In genomic region chr11:78087756-78088281, GRCm38 (mm10) we compare ENCODE assay signal across 22 mouse cellular contexts. TPM values are rescaled to one million over a fixed set of nuclear protein-coding genes. Genes with fewer than 3 reads are reported as not detected.
DNase-seq lines count a peak whose midpoint lies in the region; ATAC-seq and TF ChIP-seq lines count a peak whose summit lies in the region.
"Had no signal": no experiment of that assay in that cellular context is flagged by ENCODE, and none has a peak within 500 bp of the region (broad histone marks: within the 10 kb centered on the region; RNA-seq: fewer than 3 reads in every experiment).

No protein-coding gene starts in this region.

- no peaks in the 10 kb centered on the region for H3K27me3 ChIP-seq in heart, embryonic 13.5 days (replicated peaks)
- H3K27me3 ChIP-seq in heart, postnatal 0 days (ENCODE audit: control insufficient read depth, insufficient read depth, low read length) = no peaks in the 10 kb centered on the region
- H3K27me3 ChIP-seq in CH12.LX (replicated peaks) = no peaks in the 10 kb centered on the region
- H3K27me3 ChIP-seq in liver, embryonic 14.5 days (ENCODE audit: control insufficient read depth, insufficient read depth, low read length) = no peaks in the 10 kb centered on the region
- H3K27me3 ChIP-seq: embryonic facial prominence, embryonic 15.5 days; intestine, embryonic 15.5 days had no signal

- no peaks in the 10 kb centered on the region; the same call in 1 of the 2 replicates for H3K4me1 ChIP-seq in heart, embryonic 13.5 days
- no peaks in the 10 kb centered on the region for H3K4me1 ChIP-seq in heart, postnatal 0 days (ENCODE audit: control insufficient read depth, insufficient read depth)
- H3K4me1 ChIP-seq in CH12.LX (ENCODE audit: control insufficient read depth in 1 of 2, insufficient read depth in 2 of 2) = peaks cover 3 to 16% of the 10 kb centered on the region in 2 experiments; a peak in 3 of 4 replicates
- no peaks in the 10 kb centered on the region for H3K4me1 ChIP-seq in liver, embryonic 14.5 days (replicated peaks; ENCODE audit: control insufficient read depth in 2 of 2, insufficient read depth in 2 of 2, low read length in 1 of 2)
- H3K4me1 ChIP-seq: embryonic facial prominence, embryonic 15.5 days; forebrain, embryonic 10.5 days; hindbrain, embryonic 10.5 days; intestine, embryonic 15.5 days had no signal

- 70% methylated on average over 5 of the region's 5 CpGs for WGBS in heart, embryonic 13.5 days
- 60% methylated on average over 5 of the region's 5 CpGs for WGBS in heart, postnatal 0 days
- 60% methylated on average over 5 of the region's 5 CpGs for WGBS in liver, embryonic 14.5 days (ENCODE audit: insufficient replicate concordance)

- intact Hi-C loops in heart, postnatal 14 days (cut with DNase I) = no loop called here
- intact Hi-C loops in gastrocnemius, adult 2 months (cut with DNase I) = no loop called here

- H3K79me2 ChIP-seq in CH12.LX (replicated peaks; ENCODE audit: control insufficient read depth, extremely low read depth, insufficient read depth, poor library complexity, severe bottlenecking) = no peaks in the 10 kb centered on the region

- no peaks in the 10 kb centered on the region for H3K36me3 ChIP-seq in heart, embryonic 13.5 days
- no peaks in the 10 kb centered on the region for H3K36me3 ChIP-seq in heart, postnatal 0 days (replicated peaks; ENCODE audit: control insufficient read depth, insufficient read depth, low read length)
- peaks cover 0 to 12% of the 10 kb centered on the region in 2 experiments for H3K36me3 ChIP-seq in CH12.LX (replicated peaks in 1 of 2; ENCODE audit: control insufficient read depth in 1 of 2, insufficient read depth in 1 of 2, low read length in 1 of 2)
- no peaks in the 10 kb centered on the region for H3K36me3 ChIP-seq in liver, embryonic 14.5 days (replicated peaks; ENCODE audit: control insufficient read depth, insufficient read depth, low read depth)
- H3K36me3 ChIP-seq: embryonic facial prominence, embryonic 15.5 days; forebrain, embryonic 10.5 days; hindbrain, embryonic 10.5 days; intestine, embryonic 15.5 days had no signal

- H3K9me3 ChIP-seq in heart, embryonic 13.5 days = no peaks in the 10 kb centered on the region
- H3K9me3 ChIP-seq in heart, postnatal 0 days (replicated peaks; ENCODE audit: control insufficient read depth, low read length) = no peaks in the 10 kb centered on the region
- no peaks in the 10 kb centered on the region for H3K9me3 ChIP-seq in CH12.LX (replicated peaks; ENCODE audit: low read length)
- no peaks in the 10 kb centered on the region for H3K9me3 ChIP-seq in liver, embryonic 14.5 days (ENCODE audit: control insufficient read depth, low read length)
- H3K9me3 ChIP-seq: embryonic facial prominence, embryonic 15.5 days; forebrain, embryonic 10.5 days; hindbrain, embryonic 10.5 days; intestine, embryonic 15.5 days had no signal

- TF ChIP-seq RAD21 in CH12.LX (IDR thresholded peaks at IDR 0.05; ENCODE audit: low read depth, low read length) = no peak

- peak overlapping the region; percentile 24; the same call in 1 of the 2 replicates for H3K27ac ChIP-seq in heart, embryonic 13.5 days (replicated peaks)
- H3K27ac ChIP-seq in heart, postnatal 0 days (ENCODE audit: low read depth) = peak overlapping the region; percentile 47; the same call in 1 of the 2 replicates
- no peak overlapping the region for H3K27ac ChIP-seq in CH12.LX (ENCODE audit: insufficient read depth, low read depth)
- H3K27ac ChIP-seq in liver, embryonic 14.5 days = no peak overlapping the region
- H3K27ac ChIP-seq in gastrocnemius, adult 2 months = no peak overlapping the region
- H3K27ac ChIP-seq: embryonic facial prominence, embryonic 15.5 days; forebrain, embryonic 10.5 days; hindbrain, embryonic 10.5 days; hindbrain, embryonic 14.5 days; intestine, embryonic 15.5 days had no signal

- TF ChIP-seq EP300 in heart, postnatal 0 days (IDR thresholded peaks at IDR 0.05; ENCODE audit: low read depth) = no peak
- TF ChIP-seq EP300 in CH12.LX (IDR thresholded peaks at IDR 0.05; ENCODE audit: low read length) = no peak
- TF ChIP-seq EP300 in liver, embryonic 14.5 days (IDR thresholded peaks at IDR 0.05; ENCODE audit: low read depth) = no peak

- no peak for TF ChIP-seq CTCF in heart, postnatal 0 days (IDR thresholded peaks at IDR 0.05; ENCODE audit: low read depth)
- no peak for TF ChIP-seq CTCF in CH12.LX (conservative IDR thresholded peaks at IDR 0.05 in 1 of 2, IDR thresholded peaks at IDR 0.05 in 1 of 2; ENCODE audit: low read depth in 2 of 2, low read length in 2 of 2)
- TF ChIP-seq CTCF in liver, embryonic 14.5 days (IDR thresholded peaks at IDR 0.05; ENCODE audit: low read depth) = no peak
- TF ChIP-seq CTCF in gastrocnemius, adult 2 months (IDR thresholded peaks at IDR 0.05) = no peak

- ATAC-seq in heart, embryonic 13.5 days (ENCODE audit: extremely low read depth, insufficient number of reproducible peaks, low FRiP score, low TSS enrichment) = no peak
- ATAC-seq in heart, postnatal 0 days (ENCODE audit: insufficient read depth, low read depth) = no peak; the same call in 1 of the 2 replicates
- peak; percentile 47; the same call in 1 of the 2 replicates for ATAC-seq in liver, embryonic 14.5 days (ENCODE audit: insufficient read depth)
- ATAC-seq: forebrain, embryonic 14.5 days; intestine, embryonic 15.5 days had no signal

- in situ Hi-C loops in CH12.LX (cut with MboI; ENCODE audit: low pct_ligation_motif_present, low pct_unique_long_range_greater_than_20kb, low sequenced_read_pairs) = no loop called here

- no peak overlapping the region for H3K9ac ChIP-seq in heart, embryonic 13.5 days
- no peak overlapping the region for H3K9ac ChIP-seq in heart, postnatal 0 days (replicated peaks; ENCODE audit: low read depth, low read length)
- H3K9ac ChIP-seq in CH12.LX (ENCODE audit: insufficient read depth, low read depth) = no peak overlapping the region
- H3K9ac ChIP-seq in liver, embryonic 14.5 days (replicated peaks) = no peak overlapping the region
- H3K9ac ChIP-seq: embryonic facial prominence, embryonic 15.5 days; hindbrain, embryonic 14.5 days; intestine, embryonic 15.5 days had no signal

- no peak for TF ChIP-seq POLR2A in CH12.LX (IDR thresholded peaks at IDR 0.05; ENCODE audit: low read depth, low read length)

- no peak for DNase-seq in heart, postnatal 14 days
- DNase-seq in heart, postnatal 0 days (ENCODE audit: low spot score) = no peak
- DNase-seq in heart, postnatal 4 days = no peak
- DNase-seq in CH12.LX (ENCODE audit: extremely low read depth) = no peak
- no peak for DNase-seq in liver, embryonic 14.5 days (ENCODE audit: low read depth in 3 of 3, low spot score in 3 of 3)
- no peak for DNase-seq in frontal cortex, adult 2 months (ENCODE audit: extremely low spot score in 1 of 2, low spot score in 1 of 2)
- DNase-seq in gastrocnemius, adult 2 months = no peak
- DNase-seq: adrenal gland, postnatal 10 days; cerebellum, adult 11 months; cerebellum, adult 8-10 months; cerebellum, postnatal 14 days; embryo, embryonic 11 days; gastrocnemius, postnatal 25 days; kidney, adult 18-20 months had no signal

- dilution Hi-C loops in CH12.LX (cut with MboI; ENCODE audit: extremely low pct_ligation_motif_present, extremely low pct_unique_long_range_greater_than_20kb, low sequenced_read_pairs) = no loop called here

- no peak overlapping the region for H3K4me3 ChIP-seq in heart, embryonic 13.5 days
- no peak overlapping the region for H3K4me3 ChIP-seq in heart, postnatal 0 days (ENCODE audit: low read depth, low read length)
- peak overlapping the region in 2 of 3 experiments; percentile 41 to 46 for H3K4me3 ChIP-seq in CH12.LX (replicated peaks in 1 of 3; ENCODE audit: low read depth in 2 of 3, low read length in 2 of 3, poor library complexity in 1 of 3)
- H3K4me3 ChIP-seq in liver, embryonic 14.5 days (ENCODE audit: insufficient read depth in 1 of 2, low read depth in 2 of 2, low read length in 2 of 2) = no peak overlapping the region
- H3K4me3 ChIP-seq in gastrocnemius, adult 2 months = no peak overlapping the region
- H3K4me3 ChIP-seq: embryonic facial prominence, embryonic 15.5 days; erythroblast, embryonic 14.5 days; forebrain, embryonic 10.5 days; hindbrain, embryonic 10.5 days; intestine, embryonic 15.5 days had no signal

- no peak overlapping the region for H3K4me2 ChIP-seq in heart, embryonic 13.5 days
- no peak overlapping the region for H3K4me2 ChIP-seq in heart, postnatal 0 days (ENCODE audit: low read depth, low read length)
- no peak overlapping the region for H3K4me2 ChIP-seq in CH12.LX (ENCODE audit: insufficient read depth, low read depth, poor library complexity, severe bottlenecking)
- no peak overlapping the region for H3K4me2 ChIP-seq in liver, embryonic 14.5 days (ENCODE audit: low read depth)
- H3K4me2 ChIP-seq: embryonic facial prominence, embryonic 15.5 days; hindbrain, embryonic 14.5 days; intestine, embryonic 15.5 days had no signal

RNA-seq across cellular contexts. Expression of gene Fam222b, which starts 6.6 kb away (rescaled TPM):
- polyA plus RNA-seq in heart, embryonic 13.5 days (2015; fragmentation: Nextera tagmentation; extraction: Ambion mirVana) = 16.5 and 17.7 TPM in 2 replicates
- 10 to 100 TPM; 14.4 to 14.6 TPM for total RNA-seq in heart, postnatal 14 days (2021)
- total RNA-seq in heart, postnatal 0 days (2014; rRNA removed; ENCODE audit: low replicate concordance) = 10.8 and 24.6 TPM in 2 replicates
- polyA plus RNA-seq in heart, postnatal 0 days (2015; fragmentation: Nextera tagmentation; extraction: Ambion mirVana) = 11.1 TPM in 2 replicates
- total RNA-seq in heart, postnatal 4 days (2021) = 10 to 100 TPM; 17.1 to 17.5 TPM
- total RNA-seq in CH12.LX (2012; rRNA removed) = 8.7 and 10.0 TPM in 2 replicates
- 3.9 and 5.9 TPM in 2 replicates for total RNA-seq in CH12.LX (2014; rRNA removed)
- 26.8 and 34.4 TPM in 2 replicates for polyA plus RNA-seq in CH12.LX (2012; ENCODE audit: insufficient read length, low read depth)
- polyA plus RNA-seq in liver, embryonic 14.5 days (2012; rRNA removed) = 2.5 and 3.1 TPM in 2 replicates
- 3.8 and 4.1 TPM in 2 replicates for polyA plus RNA-seq in liver, embryonic 14.5 days (2014; fragmentation: Nextera tagmentation; extraction: Ambion mirVana)
- 22.9 and 27.1 TPM in 2 replicates for polyA plus RNA-seq in frontal cortex, adult 2 months (2012; rRNA removed)
- 1 to 10 TPM; 7.1 to 7.9 TPM for total RNA-seq in gastrocnemius, adult 2 months (2021)

RNA-seq across cellular contexts. Expression of gene Eral1, which starts 7.6 kb away (rescaled TPM):
- 23.6 and 24.3 TPM in 2 replicates for polyA plus RNA-seq in heart, embryonic 13.5 days (2015; fragmentation: Nextera tagmentation; extraction: Ambion mirVana)
- total RNA-seq in heart, postnatal 14 days (2021) = 10 to 100 TPM; 22.2 to 25.6 TPM
- 33.5 and 40.8 TPM in 2 replicates for total RNA-seq in heart, postnatal 0 days (2014; rRNA removed; ENCODE audit: low replicate concordance)
- polyA plus RNA-seq in heart, postnatal 0 days (2015; fragmentation: Nextera tagmentation; extraction: Ambion mirVana) = 19.7 TPM in 2 replicates
- total RNA-seq in heart, postnatal 4 days (2021) = 10 to 100 TPM; 23.7 to 24.0 TPM
- total RNA-seq in CH12.LX (2012; rRNA removed) (40.5 and 41.5 TPM in 2 replicates), CH12.LX (2014; rRNA removed) (41.5 and 43.2 TPM in 2 replicates)
- 37.8 and 39.1 TPM in 2 replicates for polyA plus RNA-seq in CH12.LX (2012; ENCODE audit: insufficient read length, low read depth)
- 9.8 and 10.2 TPM in 2 replicates for polyA plus RNA-seq in liver, embryonic 14.5 days (2012; rRNA removed)
- 14.9 and 16.6 TPM in 2 replicates for polyA plus RNA-seq in liver, embryonic 14.5 days (2014; fragmentation: Nextera tagmentation; extraction: Ambion mirVana)
- polyA plus RNA-seq in frontal cortex, adult 2 months (2012; rRNA removed) = 26.7 and 28.4 TPM in 2 replicates
- total RNA-seq in gastrocnemius, adult 2 months (2021) = 10 to 100 TPM; 18.8 to 26.2 TPM

RNA-seq across cellular contexts. Expression of gene Flot2, which starts 50.1 kb away (rescaled TPM):
- polyA plus RNA-seq in heart, embryonic 13.5 days (2015; fragmentation: Nextera tagmentation; extraction: Ambion mirVana) = 71.8 and 83.9 TPM in 2 replicates
- 10 to 100 TPM; 66.2 to 69.1 TPM for total RNA-seq in heart, postnatal 14 days (2021)
- total RNA-seq in heart, postnatal 0 days (2014; rRNA removed; ENCODE audit: low replicate concordance) = 77.9 and 111 TPM in 2 replicates
- polyA plus RNA-seq in heart, postnatal 0 days (2015; fragmentation: Nextera tagmentation; extraction: Ambion mirVana) = 91.3 and 95.0 TPM in 2 replicates
- total RNA-seq in heart, postnatal 4 days (2021) = 10 to 100 TPM; 89.1 to 98.5 TPM
- total RNA-seq in CH12.LX (2012; rRNA removed) (10.1 and 14.7 TPM in 2 replicates), CH12.LX (2014; rRNA removed) (4.3 and 5.2 TPM in 2 replicates)
- 13.1 and 13.4 TPM in 2 replicates for polyA plus RNA-seq in CH12.LX (2012; ENCODE audit: insufficient read length, low read depth)
- polyA plus RNA-seq in liver, embryonic 14.5 days (2012; rRNA removed) = 17.9 and 18.3 TPM in 2 replicates
- 16.7 and 20.4 TPM in 2 replicates for polyA plus RNA-seq in liver, embryonic 14.5 days (2014; fragmentation: Nextera tagmentation; extraction: Ambion mirVana)
- polyA plus RNA-seq in frontal cortex, adult 2 months (2012; rRNA removed) = 134 and 136 TPM in 2 replicates
- total RNA-seq in gastrocnemius, adult 2 months (2021) = 10 to 100 TPM; 46.0 to 49.8 TPM

RNA-seq across cellular contexts. Expression of gene Dhrs13, which starts 55.7 kb away (rescaled TPM):
- 13.2 and 14.1 TPM in 2 replicates for polyA plus RNA-seq in heart, embryonic 13.5 days (2015; fragmentation: Nextera tagmentation; extraction: Ambion mirVana)
- total RNA-seq in heart, postnatal 14 days (2021) = 1 to 10 TPM; 3.8 to 3.9 TPM
- 7.3 and 9.4 TPM in 2 replicates for total RNA-seq in heart, postnatal 0 days (2014; rRNA removed; ENCODE audit: low replicate concordance)
- 7.7 and 8.6 TPM in 2 replicates for polyA plus RNA-seq in heart, postnatal 0 days (2015; fragmentation: Nextera tagmentation; extraction: Ambion mirVana)
- 1 to 10 TPM; 7.8 to 9.3 TPM for total RNA-seq in heart, postnatal 4 days (2021)
- 37.7 and 39.0 TPM in 2 replicates for total RNA-seq in CH12.LX (2012; rRNA removed)
- total RNA-seq in CH12.LX (2014; rRNA removed) = 33.6 and 33.7 TPM in 2 replicates
- 20.9 and 21.6 TPM in 2 replicates for polyA plus RNA-seq in CH12.LX (2012; ENCODE audit: insufficient read length, low read depth)
- polyA plus RNA-seq in liver, embryonic 14.5 days (2012; rRNA removed) = 8.6 and 9.4 TPM in 2 replicates
- 17.3 and 17.8 TPM in 2 replicates for polyA plus RNA-seq in liver, embryonic 14.5 days (2014; fragmentation: Nextera tagmentation; extraction: Ambion mirVana)
- polyA plus RNA-seq in frontal cortex, adult 2 months (2012; rRNA removed) = 8.8 and 11.5 TPM in 2 replicates
- 1 to 10 TPM in 1 of 2 experiments, under 1 TPM in 1; 0.74 to 1.1 TPM for total RNA-seq in gastrocnemius, adult 2 months (2021)

Comparison
In these comparisons a context has a peak if more than half of its experiments do, and no peak if none do; other contexts are left out.
1. H3K27ac ChIP-seq: peak in heart, embryonic 13.5 days (single experiment) and heart, postnatal 0 days (single experiment); none in CH12.LX (single experiment), liver, embryonic 14.5 days (single experiment) and gastrocnemius, adult 2 months (single experiment).
2. H3K4me3 ChIP-seq: peak in CH12.LX (2 of 3); none in heart, embryonic 13.5 days (single experiment), heart, postnatal 0 days (single experiment), liver, embryonic 14.5 days (0 of 2) and gastrocnemius, adult 2 months (single experiment).